ENCODE assay signal across 8 mouse cellular contexts in genomic region chr6:50456706-50457105, GRCm38 (mm10). TPM values are rescaled to one million over a fixed set of nuclear protein-coding genes. Genes with fewer than 3 reads are reported as not detected.
DNase-seq lines count a peak whose midpoint lies in the region; ATAC-seq and TF ChIP-seq lines count a peak whose summit lies in the region.

No protein-coding gene starts in this region.

- no peak for ATAC-seq in cerebellum, adult (ENCODE audit: insufficient number of reproducible peaks, low FRiP score, low TSS enrichment)
- ATAC-seq in forebrain, embryonic 11.5 days (replicated peaks; ENCODE audit: low FRiP score) = no peak
- ATAC-seq in liver, embryonic 13.5 days (ENCODE audit: low read depth) = no peak

- peak overlapping the region; percentile 18 for H3ac ChIP-seq in C2C12 (ENCODE audit: control insufficient read depth, insufficient read length, low read depth)

- TF ChIP-seq CTCF in C2C12 (IDR thresholded peaks at IDR 0.05; ENCODE audit: control insufficient read depth, insufficient read depth, insufficient read length) = no peak

- WGBS in forebrain, embryonic 11.5 days = 72% methylated on average over 14 of the region's 14 CpGs
- WGBS in liver, embryonic 13.5 days (ENCODE audit: insufficient replicate concordance) = 70% methylated on average over 14 of the region's 14 CpGs

- H3K4me1 ChIP-seq in forebrain, embryonic 11.5 days (replicated peaks; ENCODE audit: control insufficient read depth, insufficient read depth, low read length) = peaks cover 7% of the 10 kb centered on the region; the same call in 1 of the 2 replicates
- peaks cover 19% of the 10 kb centered on the region for H3K4me1 ChIP-seq in liver, embryonic 13.5 days (replicated peaks)

- H3K79me3 ChIP-seq in C2C12 (ENCODE audit: low read depth) = peaks cover 21% of the 10 kb centered on the region

- H3K27me3 ChIP-seq in C2C12 (ENCODE audit: control insufficient read depth, insufficient read depth, insufficient read length) = no peaks in the 10 kb centered on the region
- H3K27me3 ChIP-seq in forebrain, embryonic 11.5 days (ENCODE audit: control insufficient read depth, insufficient read depth, low read length) = no peaks in the 10 kb centered on the region
- peaks cover 27% of the 10 kb centered on the region for H3K27me3 ChIP-seq in liver, embryonic 13.5 days

- no peaks in the 10 kb centered on the region for H3K36me3 ChIP-seq in C2C12 (ENCODE audit: control insufficient read depth, insufficient read depth)
- H3K36me3 ChIP-seq in forebrain, embryonic 11.5 days (ENCODE audit: control insufficient read depth, insufficient read depth, low read length) = no peaks in the 10 kb centered on the region
- no peaks in the 10 kb centered on the region for H3K36me3 ChIP-seq in liver, embryonic 13.5 days

- peaks cover 40% of the 10 kb centered on the region for H3K79me2 ChIP-seq in C2C12 (ENCODE audit: control insufficient read depth, insufficient read depth)

- DNase-seq in cerebellum, adult 11 months = peak; percentile 42
- peak; percentile 50 for DNase-seq in forebrain, embryonic 11.5 days (ENCODE audit: low spot score)
- no peak for DNase-seq in liver, embryonic 13.5 days
- DNase-seq in urinary bladder, postnatal 4 days (ENCODE audit: low spot score in 2 of 2) = no peak
- DNase-seq in gastrocnemius, adult 8-10 months (ENCODE audit: low spot score in 2 of 2) = no peak
- DNase-seq in kidney, postnatal 10 days = no peak

- no peak overlapping the region for H3K27ac ChIP-seq in forebrain, embryonic 11.5 days (ENCODE audit: low read depth, low read length)
- H3K27ac ChIP-seq in liver, embryonic 13.5 days = no peak overlapping the region

- H3K4me3 ChIP-seq in C2C12 (ENCODE audit: insufficient read depth, poor library complexity, severe bottlenecking) = no peak overlapping the region
- H3K4me3 ChIP-seq in forebrain, embryonic 11.5 days (ENCODE audit: low read depth, low read length) = peak overlapping the region; percentile 62; the same call in 1 of the 2 replicates
- no peak overlapping the region for H3K4me3 ChIP-seq in liver, embryonic 13.5 days (replicated peaks)

- peak overlapping the region; percentile 32; the same call in 1 of the 2 replicates for H3K9ac ChIP-seq in forebrain, embryonic 11.5 days (ENCODE audit: low read length)
- no peak overlapping the region for H3K9ac ChIP-seq in liver, embryonic 13.5 days

- H3K9me3 ChIP-seq in forebrain, embryonic 11.5 days (ENCODE audit: control insufficient read depth, low read length) = no peaks in the 10 kb centered on the region
- no peaks in the 10 kb centered on the region for H3K9me3 ChIP-seq in liver, embryonic 13.5 days (replicated peaks)

- peak overlapping the region; percentile 97 for H3K4me2 ChIP-seq in forebrain, embryonic 11.5 days (ENCODE audit: low read depth, low read length, severe bottlenecking)
- peak overlapping the region; percentile 86; the same call in 1 of the 2 replicates for H3K4me2 ChIP-seq in liver, embryonic 13.5 days

TF ChIP-seq in C2C12, 6 proteins besides CTCF, POLR2A, EP300 and RAD21:
- peak; percentile 95 for TF ChIP-seq MYOD1 (IDR thresholded peaks at IDR 0.05; ENCODE audit: control insufficient read depth, insufficient read length, low read depth)
- TF ChIP-seq FOSL1 (IDR thresholded peaks at IDR 0.05; ENCODE audit: insufficient read depth, low read length, poor library complexity, severe bottlenecking) = no peak
- no peak for TF ChIP-seq MAX (IDR thresholded peaks at IDR 0.05)

RNA-seq across cellular contexts. Expression of gene Osbpl3, which starts 0.7 kb away (rescaled TPM):
- polyA plus RNA-seq in C2C12 (2012; fragmentation: generic; extraction: Trizol) = 17.6 TPM
- polyA plus RNA-seq in forebrain, embryonic 11.5 days (2014; fragmentation: Nextera tagmentation; extraction: Ambion mirVana) = 7.8 and 8.7 TPM in 2 replicates
- polyA plus RNA-seq in liver, embryonic 13.5 days (2015; fragmentation: Nextera tagmentation; extraction: Ambion mirVana) = 0.70 and 1.6 TPM in 2 replicates
- total RNA-seq in gastrocnemius, adult 8-10 months (2022) = 1 to 10 TPM; 1.7 to 3.2 (median 2.3) TPM

Comparison
In these comparisons a context has a peak if more than half of its experiments do, and no peak if none do; other contexts are left out.
1. DNase-seq: peak in cerebellum, adult 11 months (single experiment) and forebrain, embryonic 11.5 days (single experiment); none in liver, embryonic 13.5 days (single experiment), urinary bladder, postnatal 4 days (0 of 2), gastrocnemius, adult 8-10 months (0 of 2) and kidney, postnatal 10 days (single experiment).